Mouse (Mus musculus): ENCODE measurements around the gene Dock6.

Dock6 gene

DNA sequence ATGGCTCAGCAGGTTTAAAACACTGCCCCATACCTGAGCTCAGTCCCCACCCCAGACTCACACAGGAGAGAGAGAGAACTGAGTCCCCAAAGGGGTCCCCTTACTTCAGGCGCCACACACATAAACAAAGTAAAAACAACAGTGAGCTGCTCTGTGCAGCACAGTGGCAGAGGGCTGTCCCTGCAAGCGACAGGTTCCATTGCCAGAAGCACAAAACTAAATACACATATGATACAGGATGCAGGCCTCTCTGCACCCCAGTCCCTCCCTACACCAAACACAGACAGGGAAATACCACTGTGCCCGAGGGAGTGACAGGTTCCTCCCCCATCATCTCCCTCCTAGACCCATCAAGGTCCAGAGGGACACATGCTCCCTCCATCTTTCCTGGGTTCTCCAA, 5.0 kb downstream of the Dock6 start:
- in situ Hi-C loops (cut with MboI; ENCODE audit: low sequenced_read_pairs) = no loop called here

GRCm38 (mm10) chr9:21846755-21847341, 5.6 kb downstream of the Dock6 start:
- in situ Hi-C loops (cut with MboI; ENCODE audit: low sequenced_read_pairs) = no loop called here

GRCm38 (mm10) chr9:21845381-21846080, 6.9 kb downstream of the Dock6 start:
- in situ Hi-C loops (cut with MboI; ENCODE audit: low sequenced_read_pairs) = no loop called here

DNA sequence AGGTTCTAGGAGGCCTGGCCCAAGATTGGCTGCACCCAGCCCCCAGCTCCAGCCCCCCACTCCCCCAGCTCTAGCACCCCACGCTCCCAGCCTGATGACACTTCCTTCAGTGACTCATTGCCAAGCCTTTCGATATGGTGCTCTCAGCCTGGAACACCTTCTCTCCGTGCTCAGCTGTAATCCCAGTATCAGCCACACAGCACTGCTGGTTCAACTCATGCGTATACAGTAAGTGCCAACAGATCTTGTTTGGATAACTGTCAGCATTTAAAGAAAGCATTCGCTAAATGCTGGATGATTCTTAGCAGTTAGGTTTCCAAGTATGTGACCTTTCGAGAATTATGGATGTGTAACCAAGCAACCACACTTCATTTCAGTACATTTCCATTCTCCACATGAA, 9.3 kb downstream of the Dock6 start:
- in situ Hi-C loops (cut with MboI; ENCODE audit: low sequenced_read_pairs) = no loop called here

DNA sequence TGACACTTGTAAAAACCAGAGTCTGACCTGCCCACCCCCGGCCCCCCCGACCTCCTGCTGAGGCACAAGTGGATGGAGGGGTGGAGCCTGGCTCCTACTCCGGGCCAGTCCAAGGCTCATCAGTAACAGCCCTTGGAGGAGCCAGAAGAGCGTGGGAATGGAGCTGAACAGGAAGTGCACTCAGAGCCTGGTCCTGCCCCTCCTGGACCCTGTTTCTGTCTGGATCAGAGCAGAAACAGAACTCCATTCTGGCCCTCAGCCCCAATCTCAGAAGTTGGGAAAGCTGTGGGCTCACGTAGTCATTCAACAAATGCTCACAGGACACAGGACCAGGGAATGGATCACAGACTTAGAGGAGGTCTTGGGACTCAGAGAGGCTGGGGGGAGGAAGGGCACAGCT, 10.0 kb downstream of the Dock6 start:
- in situ Hi-C loops (cut with MboI; ENCODE audit: low sequenced_read_pairs) = no loop called here

DNA sequence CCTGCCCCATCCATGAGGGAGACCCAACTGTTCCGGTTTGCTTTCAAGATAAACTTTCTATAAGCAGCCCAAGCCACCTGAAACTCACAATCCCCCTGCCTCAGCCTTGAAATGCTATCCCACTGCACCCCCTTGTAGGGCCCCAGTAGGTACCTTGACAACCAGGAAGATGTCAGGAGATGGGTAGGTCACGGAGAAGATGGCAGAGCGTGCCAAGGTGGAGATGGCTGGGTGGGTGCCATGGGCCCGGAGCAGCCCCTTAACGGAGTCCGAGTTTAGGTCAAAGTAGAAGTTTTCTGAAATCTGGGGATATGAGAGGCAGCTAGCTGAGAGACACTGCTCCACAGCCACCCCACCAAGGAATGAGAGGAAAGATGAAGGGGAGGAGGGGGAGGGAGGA, 11.1 kb downstream of the Dock6 start:
- in situ Hi-C loops (cut with MboI; ENCODE audit: low sequenced_read_pairs) = no loop called here

GRCm38 (mm10) chr9:21840115-21840787, 12.2 kb downstream of the Dock6 start:
- in situ Hi-C loops (cut with MboI; ENCODE audit: low sequenced_read_pairs) = no loop called here

DNA sequence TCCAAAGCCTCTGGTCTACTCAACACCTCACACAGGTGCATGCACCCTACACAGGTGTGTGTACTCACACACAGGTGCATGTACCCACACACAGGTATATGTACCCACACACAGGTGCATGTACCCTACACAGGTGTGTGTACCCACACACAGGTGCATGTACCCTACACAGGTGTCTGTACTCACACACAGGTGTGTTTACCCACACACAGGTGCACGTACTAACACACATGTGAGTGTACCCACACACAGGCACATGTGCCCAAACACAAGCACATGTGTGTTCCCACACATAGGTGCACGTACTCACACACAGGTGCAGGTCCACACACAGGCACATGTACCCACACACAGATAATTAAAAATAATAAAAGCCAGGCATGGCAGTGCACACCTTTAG, 14.7 kb downstream of the Dock6 start:
- in situ Hi-C loops (cut with MboI; ENCODE audit: low sequenced_read_pairs) = no loop called here

DNA sequence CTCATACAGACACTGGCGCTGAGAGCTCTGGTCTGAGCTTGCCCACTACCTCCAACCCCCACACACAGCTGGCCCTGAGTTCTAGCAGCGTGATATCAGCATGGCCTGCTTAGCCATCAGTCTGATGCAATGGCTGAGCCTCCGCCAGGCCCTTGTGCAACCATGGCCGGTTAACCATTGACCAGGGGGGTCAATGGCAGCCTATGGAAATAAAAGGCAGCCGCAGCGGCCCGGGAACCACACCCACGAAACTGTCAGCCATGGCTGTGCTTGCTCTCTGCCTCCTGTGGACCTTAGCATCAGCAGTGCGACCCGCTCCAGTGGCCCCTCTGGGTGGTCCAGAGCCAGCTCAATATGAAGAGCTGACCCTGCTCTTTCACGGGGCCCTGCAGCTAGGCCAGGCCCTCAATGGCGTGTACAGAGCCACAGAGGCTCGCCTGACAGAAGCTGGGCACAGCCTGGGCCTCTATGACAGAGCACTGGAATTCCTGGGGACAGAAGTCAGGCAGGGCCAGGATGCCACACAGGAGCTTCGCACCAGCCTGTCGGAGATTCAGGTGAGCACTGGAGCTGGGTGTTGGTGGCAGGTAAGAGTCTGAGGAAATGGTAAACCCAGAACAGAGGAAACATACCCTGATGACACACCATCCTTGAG, 17.1 kb downstream of the Dock6 start, which contains the start of gene Angptl8:
Angptl8 (plus strand) TSS at position 253 of the 655 bp plus-strand sequence.
- in situ Hi-C loops (cut with MboI; ENCODE audit: low sequenced_read_pairs) = no loop called here

DNA sequence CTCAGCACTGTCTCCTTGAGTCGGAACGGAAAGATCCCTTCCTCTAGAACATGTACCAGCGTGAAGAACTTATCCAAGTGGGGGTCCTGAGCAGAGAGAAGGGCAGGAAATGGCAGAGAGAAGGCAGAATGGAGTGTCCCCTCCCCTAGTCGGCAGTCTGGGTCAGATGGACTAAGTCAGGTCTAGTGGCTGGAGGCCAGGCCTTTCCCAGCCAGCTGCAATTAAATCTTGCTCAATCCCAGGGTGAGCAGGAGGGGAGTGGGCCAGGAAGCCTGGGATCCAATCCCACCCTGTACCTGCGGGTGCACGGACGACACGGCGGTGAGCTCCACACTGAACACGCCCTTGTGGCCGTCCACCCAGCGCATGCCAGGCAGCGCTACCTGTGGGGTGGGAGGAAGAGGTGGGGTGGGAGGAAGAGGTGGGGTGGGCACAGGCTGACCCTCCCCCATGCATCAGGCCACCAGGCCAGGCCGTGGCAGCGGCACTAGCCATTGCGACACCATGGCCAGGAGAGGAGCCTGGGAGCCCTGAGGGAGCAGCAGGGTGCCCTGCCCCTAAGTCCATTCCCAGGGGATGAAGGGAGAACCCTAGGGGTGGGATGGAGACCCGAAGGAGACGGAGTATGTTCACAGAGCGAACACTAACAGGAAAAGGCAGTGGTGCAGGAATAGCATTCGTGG, 20.7 kb downstream of the Dock6 start:
- in situ Hi-C loops (cut with MboI; ENCODE audit: low sequenced_read_pairs) = no loop called here

- in situ Hi-C loops (cut with MboI; ENCODE audit: low sequenced_read_pairs) = no loop called here
Measured at GRCm38 (mm10) chr9:21830936-21831335, 21.5 kb downstream of the Dock6 start.

GRCm38 (mm10) chr9:21830461-21830850, 22.0 kb downstream of the Dock6 start:
- in situ Hi-C loops (cut with MboI; ENCODE audit: low sequenced_read_pairs) = no loop called here

- in situ Hi-C loops (cut with MboI; ENCODE audit: low sequenced_read_pairs) = no loop called here
Measured at GRCm38 (mm10) chr9:21829834-21830460, 22.5 kb downstream of the Dock6 start.

DNA sequence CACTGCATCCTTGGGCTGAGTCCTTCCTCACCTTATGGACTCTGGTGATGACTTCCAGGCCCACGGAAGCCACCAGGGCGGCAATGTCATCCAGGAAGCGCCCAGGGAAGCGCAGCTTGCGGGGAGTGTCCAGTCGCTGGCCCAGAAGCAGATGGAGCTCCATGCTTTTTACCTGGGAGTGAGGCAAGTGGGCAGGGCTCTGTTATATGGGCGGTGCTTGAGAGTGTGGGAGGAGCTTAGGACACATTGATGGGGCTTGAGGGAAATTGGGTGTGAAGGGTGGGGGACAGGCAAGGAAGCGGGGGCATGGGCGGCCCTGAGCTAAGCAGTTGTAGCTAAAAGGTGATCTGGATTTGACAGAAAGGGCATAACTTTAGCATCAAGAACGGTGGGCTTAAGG, 28.1 kb downstream of the Dock6 start:
- in situ Hi-C loops (cut with MboI; ENCODE audit: low sequenced_read_pairs) = no loop called here

DNA sequence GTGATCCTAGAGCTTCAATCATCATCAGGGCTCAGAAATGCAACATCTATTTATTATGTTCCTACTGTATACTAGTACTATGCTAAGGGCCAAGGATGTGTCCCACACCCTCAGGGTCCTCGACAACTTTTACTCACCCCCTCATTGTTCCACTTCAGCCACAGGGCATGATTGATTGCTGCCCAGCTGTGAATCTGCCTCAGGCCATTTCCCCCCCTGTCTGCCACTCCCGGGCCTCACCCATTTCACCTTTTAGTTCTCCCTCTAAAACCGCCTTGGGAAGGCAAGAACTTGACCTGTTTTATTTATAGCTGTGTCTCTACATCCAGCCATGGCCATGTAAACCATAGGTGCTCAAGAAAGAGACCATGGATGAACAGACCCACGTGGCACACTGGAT, 28.5 kb downstream of the Dock6 start:
- in situ Hi-C loops (cut with MboI; ENCODE audit: low sequenced_read_pairs) = no loop called here

DNA sequence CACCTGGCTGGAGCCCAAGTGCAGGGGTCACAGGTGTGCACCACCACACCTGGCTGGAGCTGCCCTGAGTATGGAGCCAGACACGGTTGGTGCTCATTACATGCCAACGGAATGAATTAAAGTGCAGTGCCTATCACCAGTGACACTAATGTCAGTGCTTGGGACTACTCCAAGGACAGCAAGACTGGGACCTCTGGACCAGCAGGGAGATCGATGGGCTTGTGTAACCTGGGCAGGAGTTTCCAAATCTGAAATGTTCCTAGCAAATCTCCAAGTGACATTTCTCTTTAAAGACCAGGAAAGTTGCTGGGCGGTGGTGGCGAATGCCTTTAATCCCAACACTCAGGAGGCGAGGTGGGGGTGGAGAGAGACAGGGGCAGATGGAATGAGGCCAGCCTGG, 29.7 kb downstream of the Dock6 start:
- in situ Hi-C loops (cut with MboI; ENCODE audit: low sequenced_read_pairs) = no loop called here

- in situ Hi-C loops (cut with MboI; ENCODE audit: low sequenced_read_pairs) = no loop called here
Measured at GRCm38 (mm10) chr9:21820183-21820582, 32.3 kb downstream of the Dock6 start.

DNA sequence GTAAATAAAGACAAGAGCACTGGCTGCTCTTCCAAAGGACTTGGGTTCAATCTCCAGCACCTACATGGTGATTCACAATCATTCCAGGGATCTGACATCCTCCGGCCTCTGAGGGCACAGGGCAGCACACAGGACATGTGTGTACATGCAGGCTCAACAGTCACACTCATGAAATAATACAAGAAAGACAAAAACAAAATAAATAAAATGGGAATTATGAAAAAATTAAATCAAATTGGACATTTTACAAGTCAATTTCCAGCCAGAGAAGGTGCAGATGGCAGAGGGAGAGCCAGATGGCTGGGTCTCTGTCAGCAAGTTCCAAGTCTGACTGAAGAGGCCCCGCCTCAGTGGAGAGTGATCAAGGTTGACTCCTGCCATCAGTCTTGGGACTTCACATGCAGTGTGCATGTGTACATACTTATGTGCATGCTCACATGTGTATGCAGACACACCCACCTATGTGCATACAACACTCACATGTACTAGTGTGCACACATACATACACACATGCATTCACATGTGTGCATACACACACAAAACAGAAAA, 33.2 kb downstream of the Dock6 start:
- in situ Hi-C loops (cut with MboI; ENCODE audit: low sequenced_read_pairs) = no loop called here

GRCm38 (mm10) chr9:21818561-21818960, 33.9 kb downstream of the Dock6 start:
- in situ Hi-C loops (cut with MboI; ENCODE audit: low sequenced_read_pairs) = no loop called here

- in situ Hi-C loops (cut with MboI; ENCODE audit: low sequenced_read_pairs) = no loop called here
Measured at GRCm38 (mm10) chr9:21818125-21818524, 34.3 kb downstream of the Dock6 start.

Data from CH12F3 (cell line).